Comparison of ENCODE assay signal across 12 mouse cellular contexts in the genomic region with DNA sequence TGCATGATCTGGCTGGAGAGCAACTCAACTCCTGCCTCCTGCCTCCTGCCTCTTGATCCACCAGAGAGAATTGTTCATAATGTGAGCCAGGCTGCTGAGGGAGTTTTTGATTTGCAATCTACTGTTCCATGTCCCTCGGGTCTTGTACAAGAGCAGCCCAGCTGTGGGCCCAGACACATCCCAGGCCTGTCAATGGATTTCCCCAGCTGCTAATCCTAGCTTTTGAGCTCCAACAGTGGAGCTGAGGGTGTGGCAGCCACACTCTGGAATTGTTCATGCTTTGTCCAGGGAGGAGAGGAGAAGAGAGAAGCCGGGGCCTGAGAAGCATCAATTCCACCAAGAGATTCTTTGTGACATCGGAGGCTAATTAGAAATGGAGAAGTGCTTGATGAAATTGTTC.
DNase-seq lines count a peak whose midpoint lies in the region; ATAC-seq and TF ChIP-seq lines count a peak whose summit lies in the region.
"Had no signal": no experiment of that assay in that cellular context is flagged by ENCODE, and none has a peak within 500 bp of the region (broad histone marks: within the 10 kb centered on the region; RNA-seq: fewer than 3 reads in every experiment).

No protein-coding gene starts in this region.

- TF ChIP-seq EP300 in lung, postnatal 0 days (IDR thresholded peaks at IDR 0.05), result no peak

- no peaks in the 10 kb centered on the region for H3K9me3 ChIP-seq in heart, embryonic 12.5 days (replicated peaks)
- H3K9me3 ChIP-seq in lung, postnatal 0 days (ENCODE audit: low read length), result no peaks in the 10 kb centered on the region
- H3K9me3 ChIP-seq: intestine, embryonic 15.5 days; liver, embryonic 15.5 days had no signal

- H3K4me2 ChIP-seq in heart, embryonic 12.5 days, result no peak overlapping the region
- no peak overlapping the region for H3K4me2 ChIP-seq in lung, postnatal 0 days (replicated peaks; ENCODE audit: low read depth, low read length)
- H3K4me2 ChIP-seq: intestine, embryonic 15.5 days; liver, embryonic 15.5 days had no signal

- TF ChIP-seq CTCF in lung, postnatal 0 days (IDR thresholded peaks at IDR 0.05), result no peak

- H3K27ac ChIP-seq in heart, embryonic 12.5 days (ENCODE audit: poor library complexity, severe bottlenecking), result no peak overlapping the region
- H3K27ac ChIP-seq in lung, postnatal 0 days (ENCODE audit: low read length), result no peak overlapping the region
- H3K27ac ChIP-seq: intestine, embryonic 15.5 days; liver, embryonic 15.5 days had no signal

- H3K36me3 ChIP-seq in heart, embryonic 12.5 days, result no peaks in the 10 kb centered on the region
- no peaks in the 10 kb centered on the region for H3K36me3 ChIP-seq in lung, postnatal 0 days (ENCODE audit: insufficient read depth, low read length)
- H3K36me3 ChIP-seq: intestine, embryonic 15.5 days; liver, embryonic 15.5 days had no signal

- no peaks in the 10 kb centered on the region for H3K4me1 ChIP-seq in heart, embryonic 12.5 days (replicated peaks)
- H3K4me1 ChIP-seq in lung, postnatal 0 days (ENCODE audit: insufficient read depth, low read depth, low read length), result no peaks in the 10 kb centered on the region; the same call in 1 of the 2 replicates
- H3K4me1 ChIP-seq: intestine, embryonic 15.5 days; liver, embryonic 15.5 days; megakaryocyte, embryonic 14.5 days had no signal

- no peak overlapping the region for H3K9ac ChIP-seq in heart, embryonic 12.5 days
- H3K9ac ChIP-seq in lung, postnatal 0 days (replicated peaks; ENCODE audit: low read depth), result no peak overlapping the region
- H3K9ac ChIP-seq: intestine, embryonic 15.5 days; liver, embryonic 15.5 days had no signal

- no peak for ATAC-seq in heart, embryonic 12.5 days (ENCODE audit: insufficient number of reproducible peaks, low FRiP score)
- no peak for ATAC-seq in cerebellum, adult (ENCODE audit: insufficient number of reproducible peaks, low FRiP score, low TSS enrichment)
- no peak for ATAC-seq in lung, postnatal 0 days
- ATAC-seq: intestine, embryonic 15.5 days had no signal

- H3K27me3 ChIP-seq in heart, embryonic 12.5 days (replicated peaks), result no peaks in the 10 kb centered on the region
- no peaks in the 10 kb centered on the region for H3K27me3 ChIP-seq in lung, postnatal 0 days (replicated peaks; ENCODE audit: insufficient read depth, low read length)
- H3K27me3 ChIP-seq: intestine, embryonic 15.5 days; liver, embryonic 15.5 days; megakaryocyte, embryonic 14.5 days had no signal

- H3K4me3 ChIP-seq in heart, embryonic 12.5 days, result no peak overlapping the region
- no peak overlapping the region for H3K4me3 ChIP-seq in lung, postnatal 0 days (ENCODE audit: low read depth, low read length)
- H3K4me3 ChIP-seq: intestine, embryonic 15.5 days; liver, embryonic 15.5 days; megakaryocyte, embryonic 14.5 days had no signal

- 63% methylated on average over 3 of the region's 3 CpGs for whole genome bisulfite sequencing in heart, embryonic 12.5 days
- WGBS in lung, postnatal 0 days, result 77% methylated on average over 3 of the region's 3 CpGs

- peak; percentile 99 for DNase-seq in heart, adult 11 months
- peak; percentile 6 for DNase-seq in ovary, adult 18-20 months (ENCODE audit: low spot score)
- DNase-seq in ovary, postnatal 14 days (ENCODE audit: low spot score), result no peak
- peak; percentile 81 to 87 for DNase-seq in heart, adult 9 months (ENCODE audit: low spot score in 2 of 2)
- peak; percentile 57 for DNase-seq in retina, postnatal 1 day
- no peak for DNase-seq in lung, postnatal 0 days (ENCODE audit: low spot score)
- DNase-seq: cerebellum, postnatal 14 days had no signal

Comparison
In these comparisons a context has a peak if more than half of its experiments do, and no peak if none do; other contexts are left out.
1. DNase-seq: peak in heart, adult 11 months (single experiment), ovary, adult 18-20 months (single experiment), heart, adult 9 months (2 of 2) and retina, postnatal 1 day (single experiment); none in ovary, postnatal 14 days (single experiment) and lung, postnatal 0 days (single experiment).